Mouse (Mus musculus) right cerebral cortex, postnatal 4 days (tissue): ENCODE results near the gene Rae1.
A peak's percentile ranks its signal among the peaks of the same experiment; 100 is the strongest.

Source experiments
- DNase-seq: peaks from one replicate; pipeline ENCODE4 v3.0.0-alpha.2; 2022

Rae1 gene

DNA sequence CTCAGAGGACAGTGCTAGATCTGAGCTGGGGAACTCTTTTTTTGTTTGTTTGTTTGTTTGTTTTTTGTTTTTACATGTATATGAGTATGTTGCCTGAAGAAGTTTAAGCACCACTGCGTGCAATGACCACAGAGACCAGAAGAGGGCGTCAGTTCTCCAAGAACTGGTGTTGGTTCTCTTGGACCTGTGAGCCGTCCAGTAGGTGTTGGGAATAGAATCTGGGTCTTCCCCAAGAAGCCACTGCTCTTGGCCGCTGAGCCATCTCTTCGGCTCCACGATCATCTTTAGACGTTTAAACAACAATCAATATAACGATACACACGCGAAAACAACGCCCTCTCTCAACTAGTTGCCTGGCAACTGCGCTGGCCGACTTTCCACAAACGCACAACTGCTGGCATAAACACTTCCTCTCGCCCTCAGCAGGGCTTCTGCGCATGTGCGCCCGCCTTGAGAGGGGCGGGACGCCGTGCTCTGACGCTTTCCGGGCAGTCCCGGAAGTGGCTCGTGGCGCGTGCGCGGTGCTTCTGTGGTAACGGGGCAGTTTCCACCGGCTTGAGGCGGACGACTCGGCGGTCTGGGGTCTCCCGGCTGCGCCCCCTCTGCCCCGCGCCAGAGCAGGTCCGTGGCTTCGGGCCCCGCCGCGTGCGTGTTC lies at the start of gene Rae1:
Rae1 (plus strand) TSS at position 488 of the 655 bp plus-strand sequence.
- peak; percentile 99 for DNase-seq

GRCm38 (mm10) chr2:172950119-172950676 lies 49.7 kb upstream of the Rae1 start:
- peak; percentile 38 for DNase-seq

GRCm38 (mm10) chr2:172950722-172951121 lies 49.2 kb upstream of the Rae1 start:
- no peak for DNase-seq

DNA sequence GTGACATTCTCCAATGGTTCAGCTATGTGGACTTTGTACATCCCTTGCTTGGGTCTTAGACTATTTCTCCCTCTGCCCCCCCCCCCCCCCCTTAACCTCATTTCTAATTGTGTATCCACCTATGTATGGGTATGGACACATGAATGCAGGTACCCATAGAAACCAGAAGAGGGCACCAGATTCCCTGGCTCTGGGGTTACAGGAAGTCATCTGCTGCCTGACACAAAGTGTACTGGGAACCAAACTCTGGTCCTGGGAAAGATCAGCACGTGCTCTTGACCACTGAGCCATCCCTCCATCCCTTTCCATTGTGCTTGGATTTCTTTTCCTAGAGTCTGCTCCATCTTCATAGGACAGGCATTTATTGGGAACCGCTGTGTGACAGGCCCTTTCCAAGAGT lies 47.9 kb upstream of the Rae1 start:
- no peak for DNase-seq

DNA sequence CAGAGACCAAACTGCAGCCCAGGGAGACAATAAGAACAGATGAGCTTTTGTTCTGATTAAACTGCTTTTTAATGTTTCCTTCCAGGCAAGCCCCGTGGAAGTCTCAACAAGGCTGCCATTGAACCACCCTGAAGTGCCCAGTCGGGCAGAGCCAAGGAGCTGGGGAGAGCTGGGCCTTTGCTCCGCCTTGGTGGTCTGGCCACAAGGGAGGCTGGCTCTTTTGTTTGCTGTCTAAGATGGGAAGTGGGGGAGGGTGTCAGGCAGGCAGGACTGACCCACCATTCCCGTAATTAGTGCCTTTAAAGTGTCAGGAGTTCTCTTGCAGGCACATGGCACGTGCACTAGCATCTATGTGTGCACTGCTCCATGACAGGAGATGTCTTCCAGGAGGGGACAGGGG lies 41.3 kb upstream of the Rae1 start:
- DNase-seq, result no peak

- DNase-seq, result no peak
Measured at GRCm38 (mm10) chr2:172959006-172959768, 40.7 kb upstream of the Rae1 start.

- no peak for DNase-seq
Measured at GRCm38 (mm10) chr2:172960350-172960749, 39.6 kb upstream of the Rae1 start.

- no peak for DNase-seq
Measured at GRCm38 (mm10) chr2:172961211-172961610, 38.7 kb upstream of the Rae1 start.

GRCm38 (mm10) chr2:172965249-172965648 lies 34.7 kb upstream of the Rae1 start:
- DNase-seq, result no peak

DNA sequence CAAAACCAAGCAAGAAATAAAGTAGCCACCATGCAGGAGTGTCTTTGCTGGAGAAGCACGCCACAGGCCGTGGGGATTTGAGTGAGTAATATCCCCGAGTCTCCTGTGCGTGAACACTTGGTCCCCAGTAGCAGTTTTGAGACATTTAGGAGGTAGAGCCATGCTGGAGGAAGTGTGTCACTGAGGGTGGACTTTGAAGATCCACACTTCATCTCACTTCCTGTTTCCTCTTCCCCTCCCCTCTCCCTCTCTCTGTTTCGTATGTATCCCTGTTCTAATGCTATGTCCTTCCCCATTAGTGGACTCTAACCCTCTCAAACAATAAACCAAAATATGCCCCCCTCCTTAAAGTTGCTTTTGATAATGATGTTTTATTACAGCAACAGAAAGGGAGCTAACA lies 33.4 kb upstream of the Rae1 start:
- DNase-seq, result no peak

DNA sequence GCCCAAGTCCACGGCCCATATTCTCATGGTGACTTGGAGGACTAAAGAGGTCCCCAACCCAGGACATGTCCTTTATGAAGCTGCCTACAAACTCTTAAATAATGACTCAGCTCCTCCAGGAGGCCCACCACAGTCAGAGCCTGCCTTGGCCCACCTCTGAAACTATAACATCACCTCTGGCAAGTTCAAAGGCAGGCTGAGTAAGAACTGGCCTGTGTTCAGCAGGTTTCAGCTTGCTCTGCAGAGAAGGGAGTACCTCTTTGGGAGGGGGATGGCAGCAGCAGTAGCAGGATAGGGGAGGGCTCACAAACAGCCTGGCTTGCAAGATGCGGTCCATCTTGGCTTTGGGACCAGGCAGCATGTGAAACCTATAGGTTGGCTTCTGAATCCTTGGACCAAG lies 28.1 kb upstream of the Rae1 start:
- DNase-seq, result no peak

GRCm38 (mm10) chr2:172973806-172974565 lies 25.9 kb upstream of the Rae1 start:
- DNase-seq, result no peak

- DNase-seq, result no peak
Measured at GRCm38 (mm10) chr2:172974701-172975100, 25.2 kb upstream of the Rae1 start.

DNA sequence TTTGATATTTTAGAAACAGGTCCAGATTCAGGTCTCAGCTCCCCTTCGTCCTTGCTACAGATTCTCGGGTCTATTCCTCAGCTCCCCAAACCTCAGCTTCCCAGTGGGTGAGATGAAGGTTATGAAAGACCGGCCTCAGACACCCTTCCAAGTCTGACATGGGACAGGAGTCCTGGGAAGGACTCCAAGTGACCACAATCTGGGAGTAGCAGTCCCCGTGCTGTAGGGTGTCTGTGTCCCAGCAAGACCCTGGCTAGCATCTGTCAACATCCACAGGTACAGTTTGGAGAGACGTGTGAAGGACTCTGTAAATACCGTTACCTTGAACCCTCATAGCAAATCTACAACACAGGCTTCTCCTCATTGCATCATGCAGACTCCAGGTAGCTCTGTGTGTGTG lies 24.8 kb upstream of the Rae1 start:
- no peak for DNase-seq

GRCm38 (mm10) chr2:172976661-172977238 lies 23.2 kb upstream of the Rae1 start:
- DNase-seq, result no peak

DNA sequence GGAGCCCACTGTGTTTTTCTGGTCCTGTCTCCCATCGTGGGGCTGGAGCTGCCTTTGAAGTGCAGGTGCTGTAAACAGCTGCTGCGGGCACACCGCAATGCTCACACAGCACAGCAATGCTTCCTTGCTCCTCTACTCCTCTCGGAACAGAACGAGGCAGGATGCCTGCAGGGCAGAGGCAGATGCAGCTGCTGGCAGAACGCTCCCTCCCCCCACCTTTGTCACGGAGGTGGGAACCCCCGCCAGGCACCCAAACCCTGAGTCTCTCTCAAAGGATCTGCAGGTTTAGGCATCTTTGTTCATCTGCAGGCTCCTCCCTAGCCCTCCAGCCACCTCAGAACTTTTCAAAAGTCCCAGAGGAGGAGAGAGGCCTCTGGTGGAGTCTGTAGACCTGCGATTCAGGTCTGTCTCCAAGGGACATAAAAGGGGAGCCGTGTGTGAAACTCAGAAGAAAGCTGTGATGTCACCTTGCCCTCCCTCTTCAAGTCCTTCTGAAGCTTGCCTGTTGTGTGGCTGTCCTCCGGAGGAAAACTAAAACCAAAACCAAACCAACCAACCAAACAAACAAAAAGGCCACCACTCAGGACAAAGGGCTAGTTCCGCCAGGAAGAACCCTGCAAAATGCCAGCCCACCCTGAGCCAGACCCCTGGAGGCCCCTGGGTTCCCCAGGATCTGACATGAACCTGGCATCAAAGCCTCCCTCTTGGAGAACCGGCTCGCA lies 22.3 kb upstream of the Rae1 start, which contains the start of gene Spo11:
Spo11 (plus strand) TSS at position 292 of the 722 bp plus-strand sequence.
- DNase-seq, result no peak

DNA sequence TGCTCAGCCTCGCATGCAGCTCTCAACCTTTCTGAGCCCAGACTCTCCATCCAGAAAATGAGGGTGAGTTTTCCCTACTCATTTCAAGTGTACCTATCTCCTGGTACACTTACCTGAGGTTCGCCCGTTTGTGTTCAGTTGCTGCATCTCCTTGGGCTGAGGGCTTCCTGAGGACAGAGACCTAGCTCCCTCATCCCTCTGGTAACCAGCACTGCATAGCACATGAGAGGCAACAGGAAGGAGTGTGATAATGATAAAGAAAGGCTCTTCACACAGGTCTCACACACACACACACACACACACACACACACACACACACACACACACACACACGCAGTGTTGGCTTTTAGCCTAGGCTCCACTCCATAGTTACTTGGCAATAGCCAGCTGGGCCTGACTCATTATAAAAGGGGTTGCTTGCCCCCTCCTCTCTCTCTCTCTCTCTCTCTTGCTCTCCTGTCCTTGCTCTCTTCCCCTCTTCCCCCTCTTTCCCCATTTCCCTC lies 21.7 kb upstream of the Rae1 start:
- no peak for DNase-seq

- no peak for DNase-seq
Measured at GRCm38 (mm10) chr2:172979666-172980345, 20.1 kb upstream of the Rae1 start.

- DNase-seq, result no peak
Measured at GRCm38 (mm10) chr2:172982776-172983561, 16.9 kb upstream of the Rae1 start.

- no peak for DNase-seq
Measured at GRCm38 (mm10) chr2:172990161-172990560, 9.8 kb upstream of the Rae1 start.

DNA sequence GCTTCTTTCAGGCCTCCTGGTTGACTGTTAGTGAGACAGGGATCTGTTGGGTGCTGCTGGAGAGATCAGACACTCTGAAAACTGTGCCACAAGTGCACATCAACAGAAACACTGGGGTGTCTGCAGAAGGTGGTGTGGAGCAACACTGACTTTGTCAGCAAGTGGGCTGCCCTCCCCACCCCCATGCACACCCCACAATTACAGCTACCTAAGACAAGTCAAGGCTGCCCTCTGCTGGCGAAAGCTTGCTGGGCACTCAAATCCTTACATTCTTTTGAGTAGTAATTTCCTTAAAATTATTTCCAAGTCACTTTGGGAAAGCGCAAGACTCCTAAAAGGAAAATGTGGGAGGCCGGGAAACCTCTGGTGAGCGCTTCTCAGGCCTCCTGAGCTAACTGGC lies 3.7 kb upstream of the Rae1 start:
- peak; percentile 92 for DNase-seq
